Mouse (Mus musculus): ENCODE results near the gene Flt3l.
"Not testable (repeated sequence)": the region's sequence is repeated elsewhere in the genome, so short reads cannot be mapped to it uniquely, and the experiment has no call there.

Gene Flt3l

GRCm38 (mm10) chr7:45141914-45142313 is 5.7 kb upstream of the Flt3l start:
- DNase-seq, result no peak

DNA sequence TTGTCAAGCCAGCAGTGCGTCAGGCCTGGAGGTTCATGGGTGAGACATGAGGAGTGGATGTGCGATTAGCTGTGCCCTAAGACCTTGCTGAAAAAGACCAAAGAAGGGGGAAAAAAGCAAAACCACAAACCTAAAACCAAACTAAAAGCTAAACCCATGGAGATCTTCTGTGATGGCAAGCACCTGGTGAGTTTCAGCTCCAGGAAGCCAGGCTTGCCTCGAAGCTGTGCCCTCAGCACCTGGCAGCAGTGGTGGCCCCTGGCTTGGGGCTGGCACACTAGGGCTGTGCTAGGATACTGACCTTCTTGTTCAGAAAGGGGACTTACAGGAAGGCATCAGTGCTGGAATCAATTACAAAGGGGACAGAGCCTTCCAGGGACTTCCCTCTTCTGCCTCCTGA is 5.1 kb upstream of the Flt3l start:
- DNase-seq, result no peak

DNA sequence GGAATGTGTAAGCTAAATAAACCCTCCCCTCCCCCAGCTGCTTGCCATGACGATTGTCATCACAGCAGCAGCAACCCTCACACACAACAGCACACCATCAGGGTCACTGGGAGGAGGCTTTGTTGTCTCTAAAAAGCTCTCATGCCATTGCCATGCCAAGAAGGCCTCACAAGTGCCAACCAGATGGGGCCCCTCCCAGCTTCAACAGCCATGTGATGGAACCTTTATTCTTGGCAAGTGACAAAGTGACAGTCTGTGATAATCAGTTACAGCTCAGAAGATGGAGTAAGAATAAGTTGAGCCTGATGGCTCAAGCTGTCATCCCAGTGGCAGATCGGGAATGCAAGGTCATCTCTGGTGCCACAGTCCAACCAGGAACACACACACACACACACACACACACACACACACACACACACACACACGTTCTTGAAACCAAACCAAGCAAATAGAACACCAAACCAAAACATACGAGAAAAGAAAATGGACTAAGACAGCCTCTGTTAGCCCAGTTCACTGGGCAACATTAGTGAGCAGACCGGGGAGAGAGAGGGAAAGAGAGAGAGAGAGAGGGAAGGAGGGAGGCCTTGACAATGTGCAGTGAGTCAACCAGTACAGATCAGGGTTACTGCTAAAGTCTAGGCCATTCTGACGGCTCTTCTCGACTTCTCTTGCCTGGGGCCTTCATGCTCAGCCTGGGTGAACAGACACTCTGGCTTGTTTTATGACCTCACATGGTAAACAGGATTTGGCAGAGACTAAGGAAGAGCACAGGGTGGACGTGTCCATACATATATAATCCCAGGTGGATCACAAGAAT is 3.9 kb upstream of the Flt3l start:
- DNase-seq, result no peak

DNA sequence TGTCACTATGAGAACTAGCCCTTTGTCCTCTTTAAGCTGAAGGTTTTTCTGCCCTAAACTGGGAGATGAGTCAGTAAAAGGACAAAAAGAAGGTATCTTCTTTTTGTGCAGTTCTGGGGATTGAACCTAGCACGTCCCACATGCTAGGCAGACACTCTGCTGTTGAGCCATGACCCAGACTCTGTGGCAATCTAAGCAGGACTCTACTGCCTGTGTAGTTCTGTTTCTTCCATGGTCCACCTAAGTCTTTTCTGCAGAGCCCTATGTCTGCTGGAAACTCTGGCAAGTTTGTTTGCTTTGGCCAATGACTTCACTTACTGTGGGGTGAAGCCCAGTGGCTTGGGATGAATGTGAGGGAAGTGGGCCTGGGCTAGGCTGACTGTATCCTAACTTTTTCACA is 2.2 kb upstream of the Flt3l start:
- DNase-seq, result no peak

- no peak for DNase-seq
Observed at GRCm38 (mm10) chr7:45137171-45138006, 1.2 kb upstream of the Flt3l start.

DNA sequence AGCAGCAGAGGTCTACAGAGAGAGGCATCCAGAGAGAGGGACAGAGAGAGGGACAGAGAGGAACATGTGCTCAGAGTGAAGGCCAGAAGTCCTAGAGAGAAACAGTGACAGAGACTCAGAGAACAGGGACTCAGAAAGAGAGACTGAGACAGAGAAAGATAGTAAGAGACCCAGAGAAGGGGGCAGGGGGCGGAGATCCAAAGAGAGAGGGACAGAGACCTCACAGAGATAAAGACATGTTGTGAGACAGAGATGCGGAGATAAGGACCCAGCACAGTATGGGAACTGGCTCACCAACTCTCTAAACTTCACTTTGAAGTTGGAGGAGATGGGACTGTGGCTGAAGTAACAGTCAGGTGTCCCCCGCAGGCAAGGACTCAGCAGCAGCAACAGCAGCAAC is 862 bp downstream of the Flt3l start:
- DNase-seq, result no peak

GRCm38 (mm10) chr7:45134544-45135026 is 1.6 kb downstream of the Flt3l start:
- DNase-seq, result peak; percentile 14

- DNase-seq, result no peak
Observed at GRCm38 (mm10) chr7:45133446-45134159, 2.6 kb downstream of the Flt3l start.

GRCm38 (mm10) chr7:45131850-45132249 is 4.4 kb downstream of the Flt3l start:
- DNase-seq, result no peak

GRCm38 (mm10) chr7:45129776-45130512 is 6.3 kb downstream of the Flt3l start:
- no peak for DNase-seq

DNA sequence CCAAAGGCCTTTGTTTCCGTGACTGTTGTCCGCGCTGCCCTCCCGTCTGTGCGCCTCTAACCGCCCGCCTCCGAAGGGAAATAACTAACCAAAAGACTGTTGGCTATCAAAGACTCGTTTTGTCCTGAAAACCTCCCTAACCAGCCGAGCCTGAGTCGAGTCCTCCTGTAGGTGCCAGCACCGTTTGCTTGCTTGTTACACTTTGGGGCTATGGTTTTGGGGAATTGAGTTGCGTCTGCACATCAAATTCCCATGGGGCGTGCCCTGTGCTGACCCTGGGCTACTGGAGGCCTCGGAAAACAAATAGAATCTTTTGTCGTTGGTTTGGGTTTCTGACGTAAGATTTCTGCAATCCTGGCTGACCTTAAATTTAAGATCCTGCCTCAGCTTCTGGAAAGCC is 6.9 kb downstream of the Flt3l start:
- DNase-seq, result no peak

DNA sequence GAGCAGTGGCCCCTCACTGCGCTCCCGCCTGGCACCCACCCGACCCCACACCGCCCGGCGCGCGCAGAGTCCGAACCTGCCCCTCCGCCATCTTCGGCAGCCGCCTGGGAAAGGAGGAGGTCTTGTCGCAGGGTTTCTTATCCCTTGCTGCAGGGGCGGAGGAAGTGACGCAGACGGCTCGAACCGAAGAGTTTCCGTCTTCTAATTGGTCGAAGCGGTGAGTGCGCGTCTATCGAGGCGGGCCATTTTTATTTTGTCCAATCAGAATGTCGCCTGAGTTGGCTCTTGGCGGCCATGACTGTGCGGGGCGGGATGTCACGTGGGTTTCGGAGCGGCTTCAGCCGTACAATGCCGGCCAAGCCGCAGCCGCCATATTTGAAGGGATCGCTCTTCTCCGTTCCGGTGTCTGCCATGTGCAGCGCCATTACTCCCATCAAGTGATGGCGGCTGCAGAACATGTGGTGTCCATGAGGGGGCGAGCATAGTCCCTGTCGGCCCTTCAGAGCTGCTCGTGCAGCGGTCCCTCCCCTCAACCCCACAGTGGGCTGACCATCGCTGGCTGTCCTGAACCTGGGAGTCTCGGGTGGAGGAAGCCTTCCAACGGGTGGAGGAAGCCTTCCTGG is 7.5 kb downstream of the Flt3l start, which contains the start of gene Rpl13a:
Rpl13a (minus strand) TSS at position 138 of the 623 bp plus-strand sequence.
- DNase-seq, result peak; percentile 100

- DNase-seq, result no peak
Observed at GRCm38 (mm10) chr7:45127700-45128224, 8.5 kb downstream of the Flt3l start.

DNA sequence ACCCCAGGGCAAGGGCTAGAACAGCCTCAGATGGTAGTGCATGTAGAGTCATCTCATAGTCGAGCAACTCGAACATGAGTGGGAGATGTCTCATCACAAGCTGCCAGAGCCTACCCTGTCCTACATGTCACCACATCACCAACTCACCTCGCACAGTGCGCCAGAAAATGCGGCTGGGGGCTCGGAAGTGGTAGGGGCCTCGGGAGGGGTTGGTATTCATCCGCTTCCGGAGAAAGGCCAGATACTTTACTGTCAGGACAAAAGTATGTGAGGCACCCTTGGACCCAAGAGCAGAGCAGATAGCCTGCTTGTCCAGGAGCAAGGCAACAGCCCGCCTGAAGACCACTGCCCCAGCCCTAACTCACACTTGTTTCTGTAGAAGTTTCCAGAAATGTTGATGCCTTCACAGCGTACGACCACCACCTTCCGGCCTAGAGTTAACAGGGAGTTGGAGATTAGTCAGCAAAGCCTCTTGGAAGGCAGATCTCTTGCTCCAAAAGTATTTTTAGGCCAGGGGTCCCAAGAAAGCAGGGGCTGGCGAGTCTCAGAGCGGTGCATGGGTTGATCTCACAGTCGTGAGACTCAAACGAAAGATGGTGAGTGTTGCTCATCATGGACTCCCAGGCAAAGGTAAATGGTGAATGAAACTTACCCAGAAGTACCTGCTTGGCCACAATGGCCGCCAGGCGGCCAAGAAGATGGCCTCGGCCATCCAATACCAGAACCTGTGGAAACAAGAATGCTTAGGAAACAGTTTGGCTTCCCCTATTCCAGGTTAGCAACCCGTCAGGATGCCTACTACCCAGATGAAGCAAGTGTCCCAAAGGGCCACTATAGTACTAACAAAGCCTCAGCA is 9.2 kb downstream of the Flt3l start:
- DNase-seq, result no peak

- no peak for DNase-seq
Observed at GRCm38 (mm10) chr7:45126147-45126843, 9.9 kb downstream of the Flt3l start.

- DNase-seq, result not testable (repeated sequence)
Observed at GRCm38 (mm10) chr7:45125649-45126048, 10.6 kb downstream of the Flt3l start.

DNA sequence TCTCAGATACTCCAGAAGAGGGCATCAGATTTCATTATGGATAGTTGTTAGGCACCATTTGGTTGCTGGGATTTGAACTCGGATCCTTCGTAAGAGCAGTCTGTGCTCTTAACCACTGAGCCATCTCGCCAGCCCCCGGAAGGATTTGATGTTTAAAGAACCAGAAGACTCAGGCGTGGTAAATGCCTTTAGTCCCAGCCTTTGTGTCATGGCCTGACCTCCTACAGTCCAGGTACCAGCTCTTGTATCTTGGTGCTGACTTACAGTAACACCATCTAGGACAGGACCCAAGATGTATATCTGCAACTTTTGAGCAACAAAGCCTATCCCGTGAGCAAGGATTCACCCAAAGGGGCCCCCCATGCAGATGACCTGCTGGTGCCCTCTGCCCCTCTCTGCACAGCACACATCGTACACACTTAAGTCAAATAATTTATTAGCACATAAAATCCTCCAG is 11.1 kb downstream of the Flt3l start:
- DNase-seq, result no peak

GRCm38 (mm10) chr7:45124224-45125143 is 11.7 kb downstream of the Flt3l start, which contains the start of gene Rps11:
Gene Rps11, minus strand, starts transcription at chr7:45124439.
- peak; percentile 99 for DNase-seq

DNA sequence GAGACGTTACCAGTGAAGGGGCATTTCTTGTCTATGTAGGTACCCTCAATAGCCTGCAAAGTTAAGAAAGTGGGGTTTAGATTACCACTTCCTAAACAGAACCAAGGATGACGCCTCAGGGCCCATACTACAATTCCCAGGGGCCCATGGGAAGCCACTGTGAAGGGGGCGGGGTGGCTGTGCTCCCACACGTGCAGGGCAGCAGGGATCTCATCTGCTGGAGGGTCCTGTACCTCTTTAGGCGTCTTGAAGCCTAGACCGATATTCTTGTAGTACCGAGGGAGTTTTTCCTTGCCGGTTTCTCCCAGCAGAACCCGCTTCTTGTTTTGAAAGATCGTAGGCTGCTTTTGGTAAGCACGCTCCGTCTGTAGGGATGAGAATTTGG is 13.1 kb downstream of the Flt3l start:
- no peak for DNase-seq
